Mouse (Mus musculus) heart, embryonic 14.5 days (tissue): ENCODE data around the gene Fam189a1. TPM values are rescaled to one million over a fixed set of nuclear protein-coding genes. Genes with fewer than 3 reads are reported as not detected.

Experiments used
- ATAC-seq: fragments of 200-750 bp; cut with Nextera tagmentation; 2 replicates; pipeline ENCODE4 v1.8.0; 2017; ENCODE audit warnings: low read depth, moderate TSS enrichment; ENCODE audit not compliant: insufficient number of reproducible peaks, insufficient read depth, low FRiP score
- H3K27ac ChIP-seq, 2 experiments: fragments of 200-500 bp in 1 of 2; fragments of 300-500 bp in 1 of 2; sonication (generic) in 1 of 2; replicated peaks in 1 of 2; 2 replicates each; pipeline ENCODE4 v1.5.1; 2012 to 2014; ENCODE audit warnings: low read depth in 2 of 2, low read length in 2 of 2, control low read depth in 1 of 2, mild to moderate bottlenecking in 1 of 2, mixed read lengths in 1 of 2; ENCODE audit not compliant: control insufficient read depth in 1 of 2, insufficient read depth in 1 of 2
- H3K27me3 ChIP-seq: fragments of 300-500 bp; sonication (generic); 2 replicates; pipeline ENCODE4 v1.6.1; 2014; ENCODE audit warnings: mild to moderate bottlenecking, low read length, control low read depth; ENCODE audit not compliant: control insufficient read depth, insufficient read depth
- H3K36me3 ChIP-seq: fragments of 300-500 bp; sonication (generic); 2 replicates; pipeline ENCODE4 v1.6.1; 2014; ENCODE audit warnings: mild to moderate bottlenecking, control low read depth, low read length, mixed read lengths; ENCODE audit not compliant: control insufficient read depth, insufficient read depth
- H3K4me1 ChIP-seq, 2 experiments: fragments of 200-500 bp in 1 of 2; fragments of 300-500 bp in 1 of 2; sonication (generic) in 1 of 2; 2 replicates each; pipeline ENCODE4 v1.6.1; 2012 to 2014; ENCODE audit warnings: low read length in 2 of 2, control low read depth in 1 of 2, mixed read lengths in 1 of 2; ENCODE audit not compliant: control insufficient read depth in 2 of 2, insufficient read depth in 2 of 2
- H3K4me2 ChIP-seq: fragments of 300-500 bp; sonication (generic); 2 replicates; pipeline ENCODE4 v1.6.1; 2014; ENCODE audit warnings: mild to moderate bottlenecking, low read length
- H3K4me3 ChIP-seq, 2 experiments: fragments of 200-500 bp in 1 of 2; fragments of 300-500 bp in 1 of 2; sonication (generic) in 1 of 2; 2 replicates each; pipeline ENCODE4 v1.5.1; 2012 to 2014; ENCODE audit warnings: low read length in 2 of 2, mild to moderate bottlenecking in 2 of 2, control low read depth in 1 of 2, low read depth in 1 of 2, moderate library complexity in 1 of 2; ENCODE audit not compliant: control insufficient read depth in 1 of 2, insufficient read depth in 1 of 2
- H3K9ac ChIP-seq: fragments of 300-500 bp; sonication (generic); 2 replicates; pipeline ENCODE4 v1.6.1; 2014; ENCODE audit warnings: mild to moderate bottlenecking, low read length
- H3K9me3 ChIP-seq: fragments of 300-500 bp; sonication (generic); 2 replicates; pipeline ENCODE4 v1.6.1; 2016; ENCODE audit warnings: low read length, control low read depth; ENCODE audit not compliant: control insufficient read depth
- WGBS: fragments of 180-500 bp; shearing (Covaris S2); extraction: QIAGEN DNeasy Blood & Tissue Kit; methylation state at CpG from one replicate; pipeline ENCODE4 v1.1.7; 2014; 5-methylcytosine and 5-hydroxymethylcytosine counted together
- polyA plus RNA-seq: library from polyadenylated mRNA; unstranded; fragments of >200 nt; fragmentation: Nextera tagmentation; extraction: Ambion mirVana; gene quantifications from 2 replicates; pipeline ENCODE4 v1.2.1, GENCODE M21; 2014

Gene Fam189a1
- 0.77 and 0.90 TPM in 2 replicates for polyA plus RNA-seq

DNA sequence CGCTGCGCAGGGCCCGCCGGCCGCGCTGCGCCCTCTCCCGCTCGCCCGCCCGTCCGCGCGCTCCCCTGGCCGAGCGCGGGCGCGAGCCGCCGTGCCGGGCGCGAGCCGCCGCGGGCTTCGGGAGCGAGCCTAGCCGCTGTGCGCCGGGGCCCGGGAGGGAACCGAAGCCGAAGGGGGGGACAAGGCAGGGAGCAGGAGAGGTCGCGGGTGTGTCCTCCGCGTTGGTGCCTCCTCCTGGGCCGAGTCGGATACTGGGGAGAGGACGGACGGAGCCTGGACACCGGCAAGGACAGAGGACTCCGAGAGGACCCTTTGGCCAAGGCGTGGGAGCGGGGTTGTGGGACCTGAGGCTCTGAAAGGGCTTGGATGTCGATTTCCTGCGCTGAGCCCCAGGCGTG, at the start of gene Fam189a1:
Gene Fam189a1, minus strand, starts transcription at position 57 of the 398 bp plus-strand sequence.
- Histone ChIP-seq H3K36me3 (no peaks in the 10 kb centered on the region), H3K9ac (peak within 1 kb of the TSS; percentile 71), H3K9me3 (0 out of 2 replicates have a peak, but pooled peaks cover 3% of the 10 kb centered on the region), H3K4me1 (peaks cover 0 to 9% of the 10 kb centered on the region in 2 experiments; a peak in 1 of 4 replicates), H3K4me3 (peak within 1 kb of the TSS; percentile 56 to 61), H3K27ac (no peak within 1 kb of the TSS), H3K4me2 (peak within 1 kb of the TSS; percentile 99), H3K27me3 (peaks cover 59% of the 10 kb centered on the region)
- WGBS: under 1% methylated on average over 42 of the region's 50 CpGs
- peak; percentile 47 for ATAC-seq

DNA sequence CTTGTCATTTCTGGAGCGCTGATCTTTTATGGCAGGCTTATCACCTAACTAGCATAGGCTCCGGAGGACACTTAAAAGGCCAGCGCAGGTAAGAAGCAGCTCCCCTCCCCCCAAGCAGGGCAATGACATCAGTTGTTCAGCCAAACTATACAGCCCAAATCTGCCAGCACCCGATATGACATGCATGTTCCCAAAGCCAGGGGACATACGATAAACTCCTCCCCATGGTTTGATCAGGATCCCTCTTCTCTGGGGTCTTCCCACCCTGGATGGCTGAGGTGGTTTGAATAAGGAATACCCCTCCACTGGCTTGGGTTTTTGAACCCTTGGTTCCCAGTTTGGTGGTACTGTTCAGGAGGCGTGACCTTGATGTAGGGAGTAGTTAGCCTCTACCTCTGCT, 49.7 kb upstream of the Fam189a1 start:
- WGBS: 74% methylated on average over 6 of the region's 6 CpGs
- Histone ChIP-seq H3K4me2 (no peak overlapping the region), H3K4me3 (no peak overlapping the region), H3K9ac (no peak overlapping the region), H3K27me3 (no peaks in the 10 kb centered on the region), H3K9me3 (peaks cover 5% of the 10 kb centered on the region; the same call in 1 of the 2 replicates), H3K27ac (no peak overlapping the region), H3K36me3 (no peaks in the 10 kb centered on the region), H3K4me1 (no peaks in the 10 kb centered on the region)
- ATAC-seq: no peak

DNA sequence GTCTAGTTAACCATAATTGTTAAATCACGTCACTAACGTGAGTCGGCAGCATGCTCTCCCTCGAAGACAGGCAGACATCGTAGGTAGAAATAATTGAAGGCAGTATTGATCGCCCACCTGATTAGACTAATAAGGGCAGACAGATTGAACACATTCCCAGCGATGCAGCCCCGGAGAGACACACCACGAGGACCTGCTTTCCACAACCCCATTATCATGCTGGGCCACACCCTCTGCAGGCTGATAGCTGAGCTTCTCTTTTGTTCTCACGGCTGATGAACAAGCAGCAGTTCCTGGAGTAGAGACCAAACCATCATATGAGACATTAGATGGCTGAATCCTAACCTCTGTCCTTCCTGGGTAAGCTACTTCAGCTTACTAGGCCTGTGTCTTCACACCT, 46.3 kb upstream of the Fam189a1 start:
- no peak overlapping the region for H3K27ac ChIP-seq
- peaks cover 8% of the 10 kb centered on the region; the same call in 1 of the 2 replicates for H3K9me3 ChIP-seq
- no peak overlapping the region for H3K4me3 ChIP-seq
- ATAC-seq: no peak
- no peaks in the 10 kb centered on the region for H3K27me3 ChIP-seq
- no peaks in the 10 kb centered on the region for H3K4me1 ChIP-seq
- no peak overlapping the region for H3K9ac ChIP-seq
- WGBS: 77% methylated on average over 10 of the region's 10 CpGs
- no peak overlapping the region for H3K4me2 ChIP-seq
- H3K36me3 ChIP-seq: no peaks in the 10 kb centered on the region

DNA sequence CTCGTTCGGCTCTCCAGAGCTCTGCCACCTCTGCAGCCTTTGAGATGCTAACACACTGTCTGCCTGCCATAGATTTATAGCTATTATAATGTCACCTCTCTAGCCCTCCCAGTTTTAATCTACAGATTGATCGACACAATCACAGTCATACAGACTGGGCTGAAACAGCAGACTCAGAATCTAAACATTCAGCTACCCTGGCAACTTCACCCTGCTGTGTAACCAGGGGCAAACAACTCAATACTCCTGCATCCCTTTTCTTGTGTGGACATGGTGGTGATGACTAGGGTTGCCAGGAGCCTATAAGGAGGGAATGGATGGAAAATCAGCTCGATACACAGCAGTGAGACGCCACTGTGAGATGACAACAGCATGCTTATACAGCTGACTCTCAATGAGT, 24.3 kb upstream of the Fam189a1 start:
- no peak overlapping the region for H3K27ac ChIP-seq
- WGBS: 55% methylated on average over 5 of the region's 5 CpGs
- no peak for ATAC-seq
- H3K4me2 ChIP-seq: no peak overlapping the region
- no peaks in the 10 kb centered on the region for H3K9me3 ChIP-seq
- no peaks in the 10 kb centered on the region for H3K27me3 ChIP-seq
- H3K4me3 ChIP-seq: no peak overlapping the region
- no peak overlapping the region for H3K9ac ChIP-seq
- no peaks in the 10 kb centered on the region for H3K4me1 ChIP-seq
- no peaks in the 10 kb centered on the region for H3K36me3 ChIP-seq

DNA sequence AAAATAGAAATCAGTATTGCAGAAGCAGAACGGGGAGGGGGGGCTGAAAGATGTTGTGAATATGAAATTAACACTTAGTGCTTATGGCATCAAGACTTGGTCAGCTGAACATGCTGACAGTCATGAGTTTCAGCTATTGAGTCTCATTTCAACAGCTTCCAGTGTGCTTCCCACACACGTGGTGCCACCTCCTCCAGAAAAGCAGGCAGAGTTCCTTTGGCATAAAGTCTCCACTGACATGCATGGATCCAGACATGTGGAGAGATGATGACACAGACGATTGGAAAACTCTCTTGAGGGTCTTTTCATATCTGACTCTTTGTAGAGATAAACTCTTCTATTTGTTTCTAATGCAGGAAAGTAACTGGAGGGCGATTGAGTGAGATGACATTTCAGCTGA, 14.4 kb upstream of the Fam189a1 start:
- Histone ChIP-seq H3K27ac (no peak overlapping the region), H3K36me3 (no peaks in the 10 kb centered on the region), H3K4me1 (no peaks in the 10 kb centered on the region), H3K9ac (no peak overlapping the region), H3K4me2 (no peak overlapping the region), H3K27me3 (no peaks in the 10 kb centered on the region), H3K4me3 (no peak overlapping the region), H3K9me3 (no peaks in the 10 kb centered on the region)
- WGBS: 67% methylated on average over 4 of the region's 4 CpGs
- no peak for ATAC-seq

DNA sequence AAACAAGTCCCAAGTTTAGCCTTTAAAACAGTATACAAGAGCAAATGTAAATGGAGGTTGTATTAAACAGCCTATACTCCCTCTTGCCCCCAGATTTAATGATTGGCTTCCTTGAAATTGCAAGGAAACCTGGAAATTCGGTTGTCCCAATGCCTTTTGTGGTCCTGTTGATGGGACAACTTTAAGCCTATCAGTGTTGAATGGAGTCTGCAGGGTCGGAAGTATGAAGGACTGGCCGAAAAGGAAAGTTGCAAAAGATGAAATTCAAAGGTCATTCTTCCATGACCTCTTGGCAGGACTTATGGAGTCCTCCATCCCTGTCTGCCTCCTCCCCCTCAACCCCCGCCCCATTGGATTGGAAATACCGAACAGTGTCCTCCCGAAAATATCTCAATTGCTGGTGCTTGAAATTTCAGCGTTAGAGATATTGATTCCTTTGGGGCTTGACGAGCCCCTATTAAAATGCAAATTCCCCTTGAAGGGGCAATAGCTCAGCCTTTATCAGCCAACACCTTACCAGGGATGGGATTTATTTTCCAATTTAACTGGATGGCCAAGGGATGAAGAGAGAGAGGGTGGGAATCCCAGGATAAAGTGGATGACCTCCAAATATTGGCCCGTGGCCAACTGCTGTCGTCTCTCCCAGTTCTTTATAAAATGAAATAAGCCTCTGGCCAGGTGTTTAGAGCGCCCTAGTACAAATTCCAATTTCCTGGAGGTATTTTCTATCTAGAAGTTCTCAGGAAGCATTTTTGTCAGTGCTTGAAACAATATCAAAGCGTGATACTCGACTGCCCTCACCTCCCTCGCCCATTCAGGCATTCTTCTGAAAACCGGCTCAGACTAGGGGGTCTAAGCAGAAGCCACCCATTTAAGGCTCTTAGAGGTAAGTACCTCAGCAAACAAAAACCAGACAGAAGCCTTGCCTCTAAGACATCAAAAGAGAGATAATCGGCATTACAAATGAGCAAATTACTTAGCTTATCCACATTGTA, 958 bp upstream of the Fam189a1 start:
- H3K9ac ChIP-seq: no peak overlapping the region; the same call in 1 of the 2 replicates
- no peak overlapping the region for H3K27ac ChIP-seq
- peaks cover 59% of the 10 kb centered on the region for H3K27me3 ChIP-seq
- 15% methylated on average over 16 of the region's 16 CpGs for WGBS
- H3K36me3 ChIP-seq: no peaks in the 10 kb centered on the region
- no peak for ATAC-seq
- H3K4me2 ChIP-seq: peak overlapping the region; percentile 99
- 0 out of 2 replicates have a peak, but pooled peaks cover 3% of the 10 kb centered on the region for H3K9me3 ChIP-seq
- peak overlapping the region in 1 of 2 experiments; percentile 61; a peak in 3 of 4 replicates for H3K4me3 ChIP-seq
- H3K4me1 ChIP-seq: peaks cover 0 to 9% of the 10 kb centered on the region in 2 experiments; a peak in 1 of 4 replicates

DNA sequence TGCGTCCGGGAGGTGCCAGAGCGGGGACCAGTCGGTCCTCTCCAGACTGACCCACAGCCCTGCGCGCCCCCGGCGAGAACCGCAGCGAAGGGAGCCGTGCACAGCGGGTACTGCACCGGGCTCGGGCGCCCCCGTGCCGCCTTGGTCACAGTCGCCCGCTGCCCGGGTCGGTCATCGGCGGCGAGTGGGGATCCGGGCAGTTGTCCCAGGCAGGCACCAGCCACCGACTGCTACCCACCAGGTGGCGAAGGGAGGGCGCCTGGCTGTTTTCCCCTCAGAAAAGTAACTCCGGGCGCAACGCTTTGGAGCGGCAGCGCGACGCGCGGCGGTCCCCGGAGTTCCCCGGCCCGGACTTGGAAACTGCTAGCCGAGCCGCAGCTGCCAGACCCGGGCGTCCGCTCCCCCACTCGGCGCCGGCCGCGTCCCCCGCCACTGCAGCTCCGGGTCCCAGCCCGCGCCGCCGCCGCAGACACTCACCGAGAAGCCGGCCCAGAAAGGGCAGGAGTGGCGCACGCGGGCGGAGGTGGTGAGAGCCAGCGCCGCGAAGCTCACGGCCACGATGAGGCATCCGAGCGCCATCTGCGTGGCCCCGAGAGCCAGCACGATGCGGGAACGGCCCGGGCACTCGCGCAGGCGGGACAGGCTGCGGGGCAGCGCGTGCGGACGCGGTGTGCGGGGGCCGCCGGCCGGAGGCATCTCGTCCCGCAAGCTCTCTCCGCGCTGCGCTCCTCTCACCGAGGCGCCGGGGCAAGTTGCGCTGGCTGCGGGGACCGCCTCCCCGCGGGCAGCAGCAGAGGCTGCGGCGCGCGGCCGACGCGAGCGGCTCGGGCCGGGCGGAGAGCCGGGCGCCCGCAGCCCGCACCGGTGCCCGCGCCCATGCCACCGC, 499 bp downstream of the Fam189a1 start:
- WGBS: under 1% methylated on average over 102 of the region's 122 CpGs
- Histone ChIP-seq H3K4me2 (peak overlapping the region; percentile 99), H3K9ac (peak overlapping the region; percentile 71), H3K27me3 (peaks cover 59% of the 10 kb centered on the region), H3K4me1 (peaks cover 0 to 9% of the 10 kb centered on the region in 2 experiments; a peak in 1 of 4 replicates), H3K4me3 (peak overlapping the region; percentile 56 to 61), H3K9me3 (0 out of 2 replicates have a peak, but pooled peaks cover 3% of the 10 kb centered on the region), H3K27ac (no peak overlapping the region), H3K36me3 (no peaks in the 10 kb centered on the region)
- ATAC-seq: no peak
